Mouse (Mus musculus) ovary, adult 10 weeks (tissue): Measurements from ENCODE around the gene Plxna4. TPM values are rescaled to one million over a fixed set of nuclear protein-coding genes. Genes with fewer than 3 reads are reported as not detected.

Experiments
- polyA plus RNA-seq: library from polyadenylated mRNA; stranded (reverse); fragments of 350-450 nt; fragmentation: Illumina TruSeq; extraction: RNeasy Lipid Tissue Mini Kit (QIAGEN cat#74804); gene quantifications from one replicate; pipeline ENCODE4 v1.2.3, GENCODE M21; 2014

The Plxna4 gene
- 10.5 TPM for polyA plus RNA-seq

GRCm38 (mm10) chr6:32588056-32588671 lies at the start of gene Plxna4:
Gene Plxna4, minus strand, starts transcription at chr6:32588192.

